Mouse (Mus musculus) frontal cortex, postnatal 14 days (tissue): ENCODE results near the gene Nhej1.

Experiments used
- DNase-seq, 2 experiments: peaks; one replicate each; pipeline ENCODE4 v3.0.0; 2022; ENCODE audit warnings: low spot score in 2 of 2

Gene Nhej1

GRCm38 (mm10) chr1:75128641-75129040 lies 3.6 kb upstream of the Nhej1 start:
- DNase-seq: no peak

GRCm38 (mm10) chr1:75125418-75125817 lies 418 bp upstream of the Nhej1 start:
- DNase-seq: no peak

GRCm38 (mm10) chr1:75122211-75122610 lies 2.8 kb downstream of the Nhej1 start:
- DNase-seq: no peak

GRCm38 (mm10) chr1:75052091-75052490 lies 72.9 kb downstream of the Nhej1 start:
- no peak for DNase-seq

GRCm38 (mm10) chr1:75051428-75051827 lies 73.6 kb downstream of the Nhej1 start:
- no peak for DNase-seq

GRCm38 (mm10) chr1:75048571-75048970 lies 76.4 kb downstream of the Nhej1 start:
- no peak for DNase-seq

GRCm38 (mm10) chr1:75048041-75048440 lies 77.0 kb downstream of the Nhej1 start:
- DNase-seq: no peak

GRCm38 (mm10) chr1:75040429-75040828 lies 84.6 kb downstream of the Nhej1 start:
- no peak for DNase-seq

GRCm38 (mm10) chr1:75032041-75032440 lies 93.0 kb downstream of the Nhej1 start:
- no peak for DNase-seq

GRCm38 (mm10) chr1:75027061-75027779 lies 97.8 kb downstream of the Nhej1 start:
- DNase-seq: no peak

- no peak for DNase-seq
Measured at GRCm38 (mm10) chr1:75024419-75025199, 100.4 kb downstream of the Nhej1 start.

- no peak for DNase-seq
Measured at GRCm38 (mm10) chr1:75022216-75022615, 102.8 kb downstream of the Nhej1 start.

- peak; percentile 46 to 80 for DNase-seq
Measured at GRCm38 (mm10) chr1:75016846-75017245, 108.2 kb downstream of the Nhej1 start.

GRCm38 (mm10) chr1:75015551-75016265 lies 109.3 kb downstream of the Nhej1 start:
- no peak for DNase-seq

GRCm38 (mm10) chr1:75014210-75014845 lies 110.7 kb downstream of the Nhej1 start:
- DNase-seq: no peak

GRCm38 (mm10) chr1:75010817-75011216 lies 114.2 kb downstream of the Nhej1 start:
- DNase-seq: no peak

GRCm38 (mm10) chr1:75010203-75010602 lies 114.8 kb downstream of the Nhej1 start:
- DNase-seq: no peak

- DNase-seq: no peak
Measured at GRCm38 (mm10) chr1:75006016-75006415, 119.0 kb downstream of the Nhej1 start.

GRCm38 (mm10) chr1:75001183-75001582 lies 123.8 kb downstream of the Nhej1 start:
- no peak for DNase-seq

GRCm38 (mm10) chr1:75000496-75000895 lies 124.5 kb downstream of the Nhej1 start:
- DNase-seq: no peak

GRCm38 (mm10) chr1:74999173-74999572 lies 125.8 kb downstream of the Nhej1 start:
- DNase-seq: no peak

- DNase-seq: no peak
Measured at GRCm38 (mm10) chr1:74997231-74997630, 127.8 kb downstream of the Nhej1 start.
